Mouse (Mus musculus): ENCODE results near the gene Tnfaip8l1. TPM values are rescaled to one million over a fixed set of nuclear protein-coding genes. Genes with fewer than 3 reads are reported as not detected.
A peak's percentile ranks its signal among the peaks of the same experiment; 100 is the strongest.

Tnfaip8l1 gene
- total and polyA plus RNA-seq, 2 experiments from 2014 or later: 7.1 to 14.4 TPM

- no peaks in the 10 kb centered on the region for H3K4me1 ChIP-seq (ENCODE audit: insufficient read depth, low read length)
- H3K4me3 ChIP-seq (ENCODE audit: low read length): no peak overlapping the region
- H3K9ac ChIP-seq (replicated peaks; ENCODE audit: low read length): no peak overlapping the region
- H3K27me3 ChIP-seq (ENCODE audit: insufficient read depth, low read length): no peaks in the 10 kb centered on the region
- TF ChIP-seq CTCF (IDR thresholded peaks at IDR 0.05; ENCODE audit: low read depth): no peak
- 57% methylated on average over 10 of the region's 10 CpGs for WGBS
- no peak for DNase-seq (ENCODE audit: low spot score)
- no peaks in the 10 kb centered on the region for H3K9me3 ChIP-seq (ENCODE audit: low read length)
- no peak overlapping the region for H3K27ac ChIP-seq
- H3K36me3 ChIP-seq (ENCODE audit: insufficient read depth, low read length): peaks cover 21% of the 10 kb centered on the region
- ATAC-seq: no peak
- H3K4me2 ChIP-seq (ENCODE audit: low read depth, low read length): no peak overlapping the region
Measured at GRCm38 (mm10) chr17:56173401-56174046, 11.2 kb downstream of the Tnfaip8l1 start.

GRCm38 (mm10) chr17:56175416-56175815 lies 13.1 kb downstream of the Tnfaip8l1 start:
- Histone ChIP-seq H3K27ac (no peak overlapping the region), H3K9ac (replicated peaks; ENCODE audit: low read length) (no peak overlapping the region), H3K36me3 (ENCODE audit: insufficient read depth, low read length) (peaks cover 36% of the 10 kb centered on the region), H3K4me1 (ENCODE audit: insufficient read depth, low read length) (no peaks in the 10 kb centered on the region), H3K4me3 (ENCODE audit: low read length) (no peak overlapping the region), H3K4me2 (ENCODE audit: low read depth, low read length) (no peak overlapping the region), H3K9me3 (ENCODE audit: low read length) (no peaks in the 10 kb centered on the region), H3K27me3 (ENCODE audit: insufficient read depth, low read length) (no peaks in the 10 kb centered on the region)
- WGBS: 95% methylated on average over 3 of the region's 3 CpGs
- ATAC-seq: no peak
- no peak for TF ChIP-seq CTCF (IDR thresholded peaks at IDR 0.05; ENCODE audit: low read depth)
- no peak for DNase-seq (ENCODE audit: low spot score)

- peak overlapping the region; percentile 77 for H3K27ac ChIP-seq
- 2% methylated on average over 14 of the region's 14 CpGs for WGBS
- peaks cover 36% of the 10 kb centered on the region for H3K36me3 ChIP-seq (ENCODE audit: insufficient read depth, low read length)
- peak overlapping the region; percentile 76 for H3K9ac ChIP-seq (replicated peaks; ENCODE audit: low read length)
- ATAC-seq (peak; percentile 30), DNase-seq (ENCODE audit: low spot score) (no peak)
- H3K27me3 ChIP-seq (ENCODE audit: insufficient read depth, low read length): no peaks in the 10 kb centered on the region
- H3K4me2 ChIP-seq (ENCODE audit: low read depth, low read length): peak overlapping the region; percentile 84
- TF ChIP-seq CTCF (IDR thresholded peaks at IDR 0.05; ENCODE audit: low read depth): no peak
- peak overlapping the region; percentile 79 for H3K4me3 ChIP-seq (ENCODE audit: low read length)
- H3K9me3 ChIP-seq (ENCODE audit: low read length): no peaks in the 10 kb centered on the region
- peaks cover 7% of the 10 kb centered on the region for H3K4me1 ChIP-seq (ENCODE audit: insufficient read depth, low read length)
Measured at GRCm38 (mm10) chr17:56182975-56183657, 20.8 kb downstream of the Tnfaip8l1 start.

GRCm38 (mm10) chr17:56183658-56184103 lies 21.4 kb downstream of the Tnfaip8l1 start, which contains the start of gene Mydgf:
Mydgf (minus strand) TSS chr17:56183920.
- H3K4me1 ChIP-seq (ENCODE audit: insufficient read depth, low read length): peaks cover 7% of the 10 kb centered on the region
- DNase-seq (ENCODE audit: low spot score) (peak; percentile 98), ATAC-seq (peak; percentile 93)
- peak within 1 kb of the TSS; percentile 76 for H3K9ac ChIP-seq (replicated peaks; ENCODE audit: low read length)
- no peaks in the 10 kb centered on the region for H3K27me3 ChIP-seq (ENCODE audit: insufficient read depth, low read length)
- WGBS: under 1% methylated on average over 47 of the region's 47 CpGs
- H3K27ac ChIP-seq: peak within 1 kb of the TSS; percentile 77
- peak; percentile 34; the same call in 1 of the 2 replicates for TF ChIP-seq CTCF (IDR thresholded peaks at IDR 0.05; ENCODE audit: low read depth)
- no peaks in the 10 kb centered on the region for H3K9me3 ChIP-seq (ENCODE audit: low read length)
- peak within 1 kb of the TSS; percentile 79 for H3K4me3 ChIP-seq (ENCODE audit: low read length)
- peak within 1 kb of the TSS; percentile 84 for H3K4me2 ChIP-seq (ENCODE audit: low read depth, low read length)
- H3K36me3 ChIP-seq (ENCODE audit: insufficient read depth, low read length): peaks cover 39% of the 10 kb centered on the region

GRCm38 (mm10) chr17:56185281-56186141 lies 23.2 kb downstream of the Tnfaip8l1 start:
- Histone ChIP-seq H3K9me3 (ENCODE audit: low read length) (no peaks in the 10 kb centered on the region), H3K36me3 (ENCODE audit: insufficient read depth, low read length) (peaks cover 37% of the 10 kb centered on the region), H3K27ac (peak overlapping the region; percentile 72; the same call in 1 of the 2 replicates), H3K4me3 (ENCODE audit: low read length) (no peak overlapping the region), H3K9ac (replicated peaks; ENCODE audit: low read length) (no peak overlapping the region), H3K4me2 (ENCODE audit: low read depth, low read length) (no peak overlapping the region), H3K4me1 (ENCODE audit: insufficient read depth, low read length) (peaks cover 7% of the 10 kb centered on the region), H3K27me3 (ENCODE audit: insufficient read depth, low read length) (no peaks in the 10 kb centered on the region)
- 22% methylated on average over 11 of the region's 11 CpGs for WGBS
- no peak for TF ChIP-seq CTCF (IDR thresholded peaks at IDR 0.05; ENCODE audit: low read depth)
- ATAC-seq: peak; percentile 59
- DNase-seq (ENCODE audit: low spot score): peak; percentile 70

- H3K4me2 ChIP-seq (ENCODE audit: low read depth, low read length): no peak overlapping the region
- no peak overlapping the region for H3K27ac ChIP-seq
- no peak for DNase-seq (ENCODE audit: low spot score)
- H3K4me3 ChIP-seq (ENCODE audit: low read length): no peak overlapping the region
- peaks cover 67% of the 10 kb centered on the region for H3K36me3 ChIP-seq (ENCODE audit: insufficient read depth, low read length)
- 70% methylated on average over 6 of the region's 6 CpGs for WGBS
- no peaks in the 10 kb centered on the region for H3K27me3 ChIP-seq (ENCODE audit: insufficient read depth, low read length)
- H3K9ac ChIP-seq (replicated peaks; ENCODE audit: low read length): no peak overlapping the region
- TF ChIP-seq CTCF (IDR thresholded peaks at IDR 0.05; ENCODE audit: low read depth): no peak
- H3K4me1 ChIP-seq (ENCODE audit: insufficient read depth, low read length): no peaks in the 10 kb centered on the region
- H3K9me3 ChIP-seq (ENCODE audit: low read length): no peaks in the 10 kb centered on the region
- ATAC-seq: no peak
Measured at GRCm38 (mm10) chr17:56191266-56191665, 29.0 kb downstream of the Tnfaip8l1 start.
